Mouse (Mus musculus): ENCODE measurements around the gene Mcrip2. TPM values are rescaled to one million over a fixed set of nuclear protein-coding genes. Genes with fewer than 3 reads are reported as not detected.

Gene Mcrip2
- total RNA-seq, 2 experiments from 2014 or later = 22.4 to 25.3 TPM

DNA sequence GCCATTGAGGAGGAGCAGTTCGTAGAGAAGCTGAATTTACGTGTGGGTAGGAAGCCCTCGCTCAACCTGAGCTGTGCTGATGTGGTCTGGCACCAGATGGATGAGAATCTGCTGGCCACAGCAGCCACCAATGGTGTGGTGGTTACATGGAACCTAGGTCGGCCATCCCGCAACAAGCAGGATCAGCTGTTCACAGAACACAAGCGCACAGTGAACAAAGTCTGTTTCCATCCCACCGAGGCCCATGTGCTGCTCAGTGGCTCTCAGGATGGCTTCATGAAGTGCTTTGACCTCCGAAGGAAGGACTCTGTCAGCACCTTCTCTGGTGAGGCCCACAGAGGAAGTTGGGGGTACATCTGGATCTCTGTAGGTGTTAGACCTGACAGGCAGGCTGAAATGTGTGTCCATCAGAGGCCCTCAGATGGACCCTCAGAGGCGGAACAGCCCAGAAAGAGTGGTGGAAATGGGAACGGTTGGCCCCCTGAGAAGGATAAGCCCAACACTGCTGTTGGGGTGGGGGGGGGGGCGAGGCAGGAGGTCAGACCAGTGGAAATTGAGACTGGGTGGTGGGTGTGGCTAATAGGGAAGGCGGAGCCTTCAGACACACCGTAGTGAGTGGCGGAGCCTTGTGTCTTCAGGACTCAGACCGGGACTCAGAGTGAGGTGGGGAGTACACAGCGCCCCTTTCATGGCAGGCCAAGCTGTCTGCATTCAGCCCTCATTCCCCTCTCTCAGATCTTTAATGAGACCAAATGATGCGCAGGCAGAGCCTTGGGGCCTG, 44.0 kb downstream of the Mcrip2 start:
- no peak for DNase-seq (ENCODE audit: extremely low spot score in 1 of 2, low spot score in 1 of 2)

DNA sequence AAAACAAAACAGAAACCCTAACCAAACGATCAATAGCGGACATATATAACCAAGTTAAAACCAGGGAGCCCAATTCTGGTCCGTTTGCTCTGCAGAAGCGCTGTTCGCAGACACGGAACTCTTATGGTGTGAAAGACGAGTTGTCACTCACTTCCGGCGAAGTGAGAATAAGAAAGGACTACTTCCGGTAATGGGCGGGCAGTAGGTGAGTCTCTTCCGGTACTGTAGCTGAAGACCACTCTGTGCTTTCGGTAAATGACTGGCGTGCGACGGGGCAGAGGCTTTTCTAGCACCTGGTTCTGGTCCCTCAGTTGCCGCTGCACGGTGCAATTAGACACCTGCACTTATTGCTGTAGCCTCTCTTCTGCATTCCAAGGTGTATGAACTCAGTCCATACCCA, 45.1 kb downstream of the Mcrip2 start, which contains the start of gene Wdr24:
Gene Wdr24 (plus strand): TSS at position 176 of the 400 bp plus-strand sequence.
- peak in 1 of 2 experiments; percentile 68 for DNase-seq (ENCODE audit: extremely low spot score in 1 of 2, low spot score in 1 of 2)

DNA sequence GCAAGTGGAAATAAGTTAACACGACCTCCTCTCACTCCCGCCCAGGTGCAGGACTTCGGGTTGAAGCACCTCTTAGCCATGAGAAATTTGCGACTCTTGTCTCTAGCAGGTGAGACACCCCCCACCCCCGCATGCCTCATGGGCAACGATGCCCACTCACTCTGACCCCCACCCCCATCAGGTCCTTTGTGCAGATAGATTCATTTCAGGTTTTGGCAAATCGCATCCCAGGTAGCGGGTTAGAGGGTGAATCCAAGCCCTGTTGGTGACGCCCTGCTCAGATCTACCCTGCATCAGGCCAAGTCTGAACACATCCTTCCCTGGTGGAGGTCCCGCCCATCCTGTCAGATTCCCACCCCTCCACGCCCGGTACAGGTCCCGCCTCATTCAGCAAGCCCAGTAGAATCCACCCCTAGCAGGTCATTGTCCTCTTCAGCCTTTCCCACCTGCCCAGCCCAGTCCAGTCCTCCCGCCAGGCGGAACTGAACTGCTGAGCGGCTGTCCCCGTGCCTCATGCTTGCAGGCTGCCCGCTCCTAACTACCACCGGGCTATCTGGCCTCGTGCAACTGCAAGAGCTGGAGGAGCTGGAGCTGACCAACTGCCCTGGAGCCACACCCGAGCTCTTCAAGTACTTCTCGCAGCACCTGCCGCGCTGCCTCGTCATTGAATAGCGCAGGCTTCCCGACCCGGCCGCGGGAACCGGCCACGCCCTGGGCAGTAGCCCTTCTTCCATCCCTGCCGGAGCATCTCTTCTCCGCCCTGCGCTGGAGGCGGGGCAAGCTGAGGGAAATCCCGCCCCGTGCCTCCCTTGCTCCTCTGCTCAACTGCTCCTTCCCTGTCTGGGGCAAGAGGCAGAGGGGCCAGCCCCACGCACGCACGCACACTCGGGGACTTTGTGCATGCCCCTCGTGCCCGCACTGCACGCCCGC, 49.4 kb downstream of the Mcrip2 start:
- no peak for DNase-seq (ENCODE audit: extremely low spot score in 1 of 2, low spot score in 1 of 2)

DNA sequence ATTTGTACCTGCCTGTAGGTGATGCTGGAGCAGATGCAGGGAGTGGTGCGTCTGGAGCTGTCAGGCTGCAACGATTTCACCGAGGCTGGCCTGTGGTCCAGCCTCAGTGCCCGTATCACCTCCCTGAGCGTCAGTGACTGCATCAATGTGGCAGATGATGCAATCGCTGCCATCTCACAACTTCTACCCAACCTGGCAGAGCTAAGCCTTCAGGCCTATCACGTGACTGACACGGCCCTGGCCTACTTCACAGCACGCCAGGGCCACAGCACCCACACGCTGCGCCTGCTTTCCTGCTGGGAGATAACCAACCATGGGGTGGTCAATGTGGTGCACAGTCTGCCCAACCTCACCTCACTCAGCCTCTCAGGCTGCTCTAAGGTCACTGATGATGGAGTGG, 50.9 kb downstream of the Mcrip2 start:
- no peak for DNase-seq (ENCODE audit: extremely low spot score in 1 of 2, low spot score in 1 of 2)

Small RNA genes lying within 50 kb of the gene (microRNA-seq; reads per million reads assigned to microRNA genes)
- 2.4 to 2.6 reads per million in 2 experiments for gene Mir3082

Other genes with a start within 250 kb of the Mcrip2 start
- gene Gng13, start 151.6 kb downstream of the Mcrip2 start, total RNA-seq (2021) = 100 to 1,000 TPM; 108 to 125 TPM
- gene Chtf18, start 141.3 kb downstream of the Mcrip2 start, total RNA-seq (2021) = 1 to 10 TPM; 1.3 to 2.1 TPM
- 10 to 100 TPM; 45.4 to 49.2 TPM for gene Rpusd1, start 141.1 kb downstream of the Mcrip2 start, total RNA-seq (2021)
- gene Mslnl, start 132.7 kb downstream of the Mcrip2 start, total RNA-seq (2021) = under 1 TPM in 1 of 2 experiments, not detected in 1; 0.14 TPM
- 1 to 10 TPM in 1 of 2 experiments, under 1 TPM in 1; 0.71 to 1.8 TPM for gene Msln, start 114.4 kb downstream of the Mcrip2 start, total RNA-seq (2021)
- gene Narfl, start 95.0 kb downstream of the Mcrip2 start, total RNA-seq (2021) = 10 to 100 TPM; 32.7 to 33.2 TPM
- gene Haghl, start 83.1 kb downstream of the Mcrip2 start, total RNA-seq (2021) = 100 to 1,000 TPM; 112 to 126 TPM
- not detected for gene Ccdc78, start 82.2 kb downstream of the Mcrip2 start, total RNA-seq (2021)
- 10 to 100 TPM; 81.7 to 88.0 TPM for gene Fam173a, start 75.9 kb downstream of the Mcrip2 start, total RNA-seq (2021)
- 1 to 10 TPM; 1.6 to 3.5 TPM for gene AC134908.4, start 73.1 kb downstream of the Mcrip2 start, total RNA-seq (2021)
- 10 to 100 TPM; 82.7 to 89.2 TPM for gene Metrn, start 71.6 kb downstream of the Mcrip2 start, total RNA-seq (2021)
- gene Fbxl16, start 59.7 kb downstream of the Mcrip2 start, total RNA-seq (2021) = 100 to 1,000 TPM; 637 to 657 TPM
- gene Wdr24, start 45.1 kb downstream of the Mcrip2 start, total RNA-seq (2021) = 10 to 100 TPM; 26.5 to 27.1 TPM
- gene Jmjd8, start 39.9 kb downstream of the Mcrip2 start, total RNA-seq (2021) = 10 to 100 TPM; 59.5 to 62.9 TPM
- gene Stub1, start 35.4 kb downstream of the Mcrip2 start, total RNA-seq (2021) = 100 to 1,000 TPM; 160 to 164 TPM
- gene Rhbdl1, start 31.5 kb downstream of the Mcrip2 start, total RNA-seq (2021) = 10 to 100 TPM; 62.3 to 68.3 TPM
- 10 to 100 TPM; 26.0 to 28.5 TPM for gene Gm20683, start 27.0 kb downstream of the Mcrip2 start, total RNA-seq (2021)
- gene Rhot2, start 23.9 kb downstream of the Mcrip2 start, total RNA-seq (2021) = 100 to 1,000 TPM in 1 of 2 experiments, 10 to 100 TPM in 1; 95.2 to 107 TPM
- gene Wdr90, start 7.3 kb downstream of the Mcrip2 start, total RNA-seq (2021) = 10 to 100 TPM; 14.8 to 21.0 TPM
- gene Mettl26, start 6.3 kb upstream of the Mcrip2 start, total RNA-seq (2021) = 10 to 100 TPM; 39.2 to 40.1 TPM
- 1 to 10 TPM; 2.0 TPM for gene Wfikkn1, start 12.1 kb upstream of the Mcrip2 start, total RNA-seq (2021)
- 10 to 100 TPM; 41.0 to 52.9 TPM for gene Rab40c, start 51.0 kb upstream of the Mcrip2 start, total RNA-seq (2021)
- gene Pigq, start 76.2 kb upstream of the Mcrip2 start, total RNA-seq (2021) = 100 to 1,000 TPM; 135 to 137 TPM
- gene Nhlrc4, start 76.2 kb upstream of the Mcrip2 start, total RNA-seq (2021) = under 1 TPM in 1 of 2 experiments, not detected in 1; 0.52 TPM
- under 1 TPM; 0.34 to 0.47 TPM for gene A930017K11Rik, start 83.8 kb upstream of the Mcrip2 start, total RNA-seq (2021)
- 10 to 100 TPM; 48.7 to 55.2 TPM for gene Capn15, start 117.0 kb upstream of the Mcrip2 start, total RNA-seq (2021)
- 100 to 1,000 TPM in 1 of 2 experiments, 10 to 100 TPM in 1; 97.3 to 104 TPM for gene Rab11fip3, start 200.8 kb upstream of the Mcrip2 start, total RNA-seq (2021)
- 10 to 100 TPM; 27.2 to 28.2 TPM for gene Decr2, start 221.6 kb upstream of the Mcrip2 start, total RNA-seq (2021)
- gene Nme4, start 226.8 kb upstream of the Mcrip2 start, total RNA-seq (2021) = 1 to 10 TPM; 4.1 TPM
- 10 to 100 TPM; 11.4 to 13.1 TPM for gene Tmem8, start 244.5 kb upstream of the Mcrip2 start, total RNA-seq (2021)

Data from layer of hippocampus, postnatal 25 days (tissue).